Comparison of ENCODE assay signal across 8 mouse cellular contexts in genomic region chr17:55892406-55892955, GRCm38 (mm10). TPM values are rescaled to one million over a fixed set of nuclear protein-coding genes. Genes with fewer than 3 reads are reported as not detected.
DNase-seq lines count a peak whose midpoint lies in the region; ATAC-seq and TF ChIP-seq lines count a peak whose summit lies in the region.
"Not testable (repeated sequence)": the region's sequence is repeated elsewhere in the genome, so short reads cannot be mapped to it uniquely, and the experiment has no call there.

No protein-coding gene starts in this region.

- 0 out of 2 replicates have a peak overlapping the region, but pooled peaks have one; percentile 6 for H3K9ac ChIP-seq in embryonic facial prominence, embryonic 15.5 days
- peak overlapping the region; percentile 66 for H3K9ac ChIP-seq in heart, embryonic 14.5 days (ENCODE audit: low read length)
- 0 out of 2 replicates have a peak overlapping the region, but pooled peaks have one; percentile 37 for H3K9ac ChIP-seq in intestine, postnatal 0 days (ENCODE audit: low read depth, low read length)
- peak overlapping the region; percentile 34; the same call in 1 of the 2 replicates for H3K9ac ChIP-seq in limb, embryonic 14.5 days (ENCODE audit: low read depth, low read length, severe bottlenecking)

- ATAC-seq in embryonic facial prominence, embryonic 15.5 days (ENCODE audit: insufficient number of reproducible peaks, low FRiP score, low TSS enrichment, low read depth); heart, embryonic 14.5 days (ENCODE audit: insufficient number of reproducible peaks, insufficient read depth, low FRiP score, low read depth); intestine, postnatal 0 days; limb, embryonic 14.5 days (ENCODE audit: low FRiP score, low read depth): not testable (repeated sequence)

- peak overlapping the region; percentile 55; the same call in 1 of the 2 replicates for H3K27ac ChIP-seq in bone marrow, adult 2 months (ENCODE audit: control insufficient read depth, insufficient read depth, low read depth, low read length, poor library complexity)
- peak overlapping the region; percentile 65; the same call in 1 of the 2 replicates for H3K27ac ChIP-seq in embryonic facial prominence, embryonic 15.5 days (replicated peaks)
- H3K27ac ChIP-seq in heart, embryonic 14.5 days (replicated peaks in 1 of 2; ENCODE audit: control insufficient read depth in 1 of 2, insufficient read depth in 1 of 2, low read depth in 2 of 2, low read length in 2 of 2) = peak overlapping the region in 1 of 2 experiments; percentile 75; a peak in 2 of 4 replicates
- peak overlapping the region; percentile 68 for H3K27ac ChIP-seq in intestine, postnatal 0 days (ENCODE audit: low read depth, low read length)
- H3K27ac ChIP-seq in limb, embryonic 14.5 days (replicated peaks; ENCODE audit: low read depth, low read length) = 0 out of 2 replicates have a peak overlapping the region, but pooled peaks have one; percentile 43

- H3K4me1 ChIP-seq in bone marrow, adult 2 months (ENCODE audit: control insufficient read depth, insufficient read depth, low read length); embryonic facial prominence, embryonic 15.5 days; heart, embryonic 14.5 days (ENCODE audit: control insufficient read depth in 2 of 2, insufficient read depth in 2 of 2, low read length in 2 of 2); intestine, postnatal 0 days (replicated peaks; ENCODE audit: control insufficient read depth, insufficient read depth, low read length); limb, embryonic 14.5 days (ENCODE audit: control insufficient read depth, insufficient read depth, low read length): not testable (repeated sequence)
- peaks cover 18% of the 10 kb centered on the region for H3K4me1 ChIP-seq in megakaryocyte, embryonic 14.5 days

- not testable (repeated sequence) for H3K36me3 ChIP-seq in embryonic facial prominence, embryonic 15.5 days; intestine, postnatal 0 days (ENCODE audit: control insufficient read depth, insufficient read depth); limb, embryonic 14.5 days (ENCODE audit: control insufficient read depth, insufficient read depth, low read length)
- H3K36me3 ChIP-seq in heart, embryonic 14.5 days (ENCODE audit: control insufficient read depth, insufficient read depth, low read length) = peaks cover 15% of the 10 kb centered on the region; the same call in 1 of the 2 replicates
- peaks cover 30% of the 10 kb centered on the region for H3K36me3 ChIP-seq in megakaryocyte, embryonic 14.5 days (replicated peaks; ENCODE audit: low read length)

- H3K4me2 ChIP-seq in embryonic facial prominence, embryonic 15.5 days (replicated peaks) = peak overlapping the region; percentile 47
- H3K4me2 ChIP-seq in heart, embryonic 14.5 days (ENCODE audit: low read length) = peak overlapping the region; percentile 67
- H3K4me2 ChIP-seq in intestine, postnatal 0 days (replicated peaks; ENCODE audit: low read depth) = peak overlapping the region; percentile 60
- H3K4me2 ChIP-seq in limb, embryonic 14.5 days (replicated peaks; ENCODE audit: low read depth, low read length, severe bottlenecking) = peak overlapping the region; percentile 50

- peak; percentile 22 for DNase-seq in 3134 (ENCODE audit: extremely low read depth, insufficient read length, low spot score)
- DNase-seq in limb, embryonic 14.5 days (ENCODE audit: low spot score) = not testable (repeated sequence)
- DNase-seq in right cerebral cortex, adult 18-20 months = peak; percentile 17

- H3K4me3 ChIP-seq in bone marrow, adult 2 months (replicated peaks; ENCODE audit: control insufficient read depth, low read depth, low read length) = peak overlapping the region; percentile 64
- peak overlapping the region; percentile 53 for H3K4me3 ChIP-seq in embryonic facial prominence, embryonic 15.5 days (replicated peaks)
- peak overlapping the region; percentile 49 to 65 for H3K4me3 ChIP-seq in heart, embryonic 14.5 days (ENCODE audit: control insufficient read depth in 1 of 2, insufficient read depth in 1 of 2, low read depth in 1 of 2, low read length in 2 of 2)
- peak overlapping the region; percentile 46 for H3K4me3 ChIP-seq in intestine, postnatal 0 days (ENCODE audit: low read depth, low read length)
- peak overlapping the region; percentile 45 for H3K4me3 ChIP-seq in limb, embryonic 14.5 days (replicated peaks; ENCODE audit: low read length)
- peak overlapping the region; percentile 89 for H3K4me3 ChIP-seq in megakaryocyte, embryonic 14.5 days (replicated peaks)

- not testable (repeated sequence) for TF ChIP-seq POLR2A in bone marrow, adult 2 months (IDR thresholded peaks at IDR 0.05; ENCODE audit: borderline replicate concordance, control insufficient read depth, low read depth, low read length); limb, embryonic 14.5 days (IDR thresholded peaks at IDR 0.05; ENCODE audit: borderline replicate concordance, extremely low read depth, insufficient read depth, insufficient read length)

- WGBS in bone marrow, adult 2 months = 5% methylated on average over 6 of the region's 8 CpGs
- WGBS in embryonic facial prominence, embryonic 15.5 days = 9% methylated on average over 6 of the region's 8 CpGs
- 14% methylated on average over 6 of the region's 8 CpGs for WGBS in heart, embryonic 14.5 days
- 8% methylated on average over 5 of the region's 8 CpGs for WGBS in intestine, postnatal 0 days
- WGBS in limb, embryonic 14.5 days = 10% methylated on average over 6 of the region's 8 CpGs

- not testable (repeated sequence) for H3K27me3 ChIP-seq in embryonic facial prominence, embryonic 15.5 days; heart, embryonic 14.5 days (ENCODE audit: control insufficient read depth, insufficient read depth, low read length); intestine, postnatal 0 days (replicated peaks; ENCODE audit: control insufficient read depth, insufficient read depth, low read length); limb, embryonic 14.5 days (ENCODE audit: control insufficient read depth, insufficient read depth, low read length); megakaryocyte, embryonic 14.5 days (replicated peaks)

- H3K9me3 ChIP-seq in embryonic facial prominence, embryonic 15.5 days (replicated peaks); heart, embryonic 14.5 days (ENCODE audit: control insufficient read depth, low read length); intestine, postnatal 0 days (ENCODE audit: control insufficient read depth); limb, embryonic 14.5 days (ENCODE audit: control insufficient read depth, low read length); megakaryocyte, embryonic 14.5 days: not testable (repeated sequence)

- not testable (repeated sequence) for TF ChIP-seq CTCF in bone marrow, adult 2 months (IDR thresholded peaks at IDR 0.05; ENCODE audit: control insufficient read depth, insufficient read depth, low read length); intestine, postnatal 0 days (IDR thresholded peaks at IDR 0.05; ENCODE audit: low read depth)

RNA-seq across cellular contexts. Expression of gene Zfp959, which starts 0.6 kb away (rescaled TPM):
- polyA plus RNA-seq in bone marrow, adult 2 months (2011; ENCODE audit: insufficient read depth, insufficient read length, low replicate concordance, missing spikeins) = 4.0 and 8.3 TPM in 2 replicates
- polyA plus RNA-seq in embryonic facial prominence, embryonic 15.5 days (2015; fragmentation: Nextera tagmentation; extraction: Ambion mirVana) = 12.2 and 12.7 TPM in 2 replicates
- 8.1 and 9.4 TPM in 2 replicates for polyA plus RNA-seq in heart, embryonic 14.5 days (2014; fragmentation: Nextera tagmentation; extraction: Ambion mirVana)
- polyA plus RNA-seq in intestine, postnatal 0 days (2015; fragmentation: Nextera tagmentation; extraction: Ambion mirVana) = 4.8 and 5.0 TPM in 2 replicates
- polyA plus RNA-seq in limb, embryonic 14.5 days (2012; rRNA removed) = 5.3 and 7.6 TPM in 2 replicates
- polyA plus RNA-seq in limb, embryonic 14.5 days (2014; fragmentation: Nextera tagmentation; extraction: Ambion mirVana) = 11.1 and 12.1 TPM in 2 replicates
- polyA plus RNA-seq in megakaryocyte, embryonic 14.5 days (2012; ENCODE audit: insufficient read depth, low replicate concordance) = 0.98 TPM in 1 of 2 replicates, not detected in the other

RNA-seq across cellular contexts. Expression of gene Zfp119a, which starts 13.8 kb away (rescaled TPM):
- not detected in 2 replicates for polyA plus RNA-seq in bone marrow, adult 2 months (2011; ENCODE audit: insufficient read depth, insufficient read length, low replicate concordance, missing spikeins)
- 8.7 and 10.1 TPM in 2 replicates for polyA plus RNA-seq in embryonic facial prominence, embryonic 15.5 days (2015; fragmentation: Nextera tagmentation; extraction: Ambion mirVana)
- 5.7 and 5.9 TPM in 2 replicates for polyA plus RNA-seq in heart, embryonic 14.5 days (2014; fragmentation: Nextera tagmentation; extraction: Ambion mirVana)
- 4.9 and 5.1 TPM in 2 replicates for polyA plus RNA-seq in intestine, postnatal 0 days (2015; fragmentation: Nextera tagmentation; extraction: Ambion mirVana)
- 2.1 and 3.5 TPM in 2 replicates for polyA plus RNA-seq in limb, embryonic 14.5 days (2012; rRNA removed)
- polyA plus RNA-seq in limb, embryonic 14.5 days (2014; fragmentation: Nextera tagmentation; extraction: Ambion mirVana) = 10.3 and 11.4 TPM in 2 replicates
- 0.16 TPM in 1 of 2 replicates, not detected in the other for polyA plus RNA-seq in megakaryocyte, embryonic 14.5 days (2012; ENCODE audit: insufficient read depth, low replicate concordance)

RNA-seq across cellular contexts. Expression of gene Zfp119b, which starts 56.8 kb away (rescaled TPM):
- polyA plus RNA-seq in bone marrow, adult 2 months (2011; ENCODE audit: insufficient read depth, insufficient read length, low replicate concordance, missing spikeins) = 1.4 TPM in 1 of 2 replicates, not detected in the other
- polyA plus RNA-seq in embryonic facial prominence, embryonic 15.5 days (2015; fragmentation: Nextera tagmentation; extraction: Ambion mirVana) = 6.8 and 7.4 TPM in 2 replicates
- 4.5 and 5.1 TPM in 2 replicates for polyA plus RNA-seq in heart, embryonic 14.5 days (2014; fragmentation: Nextera tagmentation; extraction: Ambion mirVana)
- 3.4 and 3.7 TPM in 2 replicates for polyA plus RNA-seq in intestine, postnatal 0 days (2015; fragmentation: Nextera tagmentation; extraction: Ambion mirVana)
- 1.9 and 3.5 TPM in 2 replicates for polyA plus RNA-seq in limb, embryonic 14.5 days (2012; rRNA removed)
- polyA plus RNA-seq in limb, embryonic 14.5 days (2014; fragmentation: Nextera tagmentation; extraction: Ambion mirVana) = 7.1 and 8.3 TPM in 2 replicates
- 0.12 TPM in 1 of 2 replicates, not detected in the other for polyA plus RNA-seq in megakaryocyte, embryonic 14.5 days (2012; ENCODE audit: insufficient read depth, low replicate concordance)

RNA-seq across cellular contexts. Expression of gene Ebi3, which starts 60.0 kb away (rescaled TPM):
- 8.5 and 34.4 TPM in 2 replicates for polyA plus RNA-seq in bone marrow, adult 2 months (2011; ENCODE audit: insufficient read depth, insufficient read length, low replicate concordance, missing spikeins)
- 3.3 and 3.7 TPM in 2 replicates for polyA plus RNA-seq in embryonic facial prominence, embryonic 15.5 days (2015; fragmentation: Nextera tagmentation; extraction: Ambion mirVana)
- polyA plus RNA-seq in heart, embryonic 14.5 days (2014; fragmentation: Nextera tagmentation; extraction: Ambion mirVana) = 1.0 and 1.3 TPM in 2 replicates
- 1.5 and 1.6 TPM in 2 replicates for polyA plus RNA-seq in intestine, postnatal 0 days (2015; fragmentation: Nextera tagmentation; extraction: Ambion mirVana)
- polyA plus RNA-seq in limb, embryonic 14.5 days (2012; rRNA removed) = 2.3 and 2.8 TPM in 2 replicates
- 1.7 and 2.2 TPM in 2 replicates for polyA plus RNA-seq in limb, embryonic 14.5 days (2014; fragmentation: Nextera tagmentation; extraction: Ambion mirVana)
- 114 and 143 TPM in 2 replicates for polyA plus RNA-seq in megakaryocyte, embryonic 14.5 days (2012; ENCODE audit: insufficient read depth, low replicate concordance)

Comparison
In these comparisons a context has a peak if more than half of its experiments do, and no peak if none do; other contexts are left out.
1. H3K9ac ChIP-seq: peak in every context shown above with its lines; median percentile 66 in heart, embryonic 14.5 days; 37 in intestine, postnatal 0 days; 34 in limb, embryonic 14.5 days; 6 in embryonic facial prominence, embryonic 15.5 days.